Mouse (Mus musculus): ENCODE measurements around the gene Mfsd8.
"Not testable (repeated sequence)": the region's sequence is repeated elsewhere in the genome, so short reads cannot be mapped to it uniquely, and the experiment has no call there.

Mfsd8 gene

GRCm38 (mm10) chr3:40846473-40846956 is at the start of gene Mfsd8:
TSS of gene Mfsd8 (minus strand) at chr3:40846886.
- peak; percentile 10; the same call in 1 of the 2 replicates for TF ChIP-seq GATA4 (IDR thresholded peaks at IDR 0.05; ENCODE audit: insufficient replicate concordance, low read length)

GRCm38 (mm10) chr3:40846957-40847017 is 101 bp upstream of the Mfsd8 start, which contains the start of gene Abhd18:
TSS of gene Abhd18 (plus strand) at chr3:40846970.
- TF ChIP-seq GATA4 (IDR thresholded peaks at IDR 0.05; ENCODE audit: insufficient replicate concordance, low read length): not testable (repeated sequence)

GRCm38 (mm10) chr3:40813275-40813674 is 33.4 kb downstream of the Mfsd8 start:
- no peak for TF ChIP-seq GATA4 (IDR thresholded peaks at IDR 0.05; ENCODE audit: insufficient replicate concordance, low read length)

GRCm38 (mm10) chr3:40809894-40810293 is 36.8 kb downstream of the Mfsd8 start:
- TF ChIP-seq GATA4 (IDR thresholded peaks at IDR 0.05; ENCODE audit: insufficient replicate concordance, low read length): no peak

- TF ChIP-seq GATA4 (IDR thresholded peaks at IDR 0.05; ENCODE audit: insufficient replicate concordance, low read length): no peak
Measured at GRCm38 (mm10) chr3:40808686-40809085, 38.0 kb downstream of the Mfsd8 start.

GRCm38 (mm10) chr3:40806871-40807270 is 39.8 kb downstream of the Mfsd8 start:
- no peak for TF ChIP-seq GATA4 (IDR thresholded peaks at IDR 0.05; ENCODE audit: insufficient replicate concordance, low read length)

- no peak for TF ChIP-seq GATA4 (IDR thresholded peaks at IDR 0.05; ENCODE audit: insufficient replicate concordance, low read length)
Measured at GRCm38 (mm10) chr3:40800373-40800823, 46.3 kb downstream of the Mfsd8 start.

- no peak; the same call in 1 of the 2 replicates for TF ChIP-seq GATA4 (IDR thresholded peaks at IDR 0.05; ENCODE audit: insufficient replicate concordance, low read length)
Measured at GRCm38 (mm10) chr3:40799530-40800372, 46.9 kb downstream of the Mfsd8 start, which contains the start of gene Plk4. TSS of gene Plk4 (plus strand) at chr3:40800019.

- no peak for TF ChIP-seq GATA4 (IDR thresholded peaks at IDR 0.05; ENCODE audit: insufficient replicate concordance, low read length)
Measured at GRCm38 (mm10) chr3:40798500-40798899, 48.2 kb downstream of the Mfsd8 start.

GRCm38 (mm10) chr3:40798054-40798453 is 48.6 kb downstream of the Mfsd8 start:
- no peak for TF ChIP-seq GATA4 (IDR thresholded peaks at IDR 0.05; ENCODE audit: insufficient replicate concordance, low read length)

GRCm38 (mm10) chr3:40793783-40794182 is 52.9 kb downstream of the Mfsd8 start:
- no peak for TF ChIP-seq GATA4 (IDR thresholded peaks at IDR 0.05; ENCODE audit: insufficient replicate concordance, low read length)

Measured in liver, adult (tissue).